Mouse (Mus musculus) MEL (cell line): Measurements from ENCODE around the gene Fgfr2.

Source experiments
- CTCF ChIP-seq, 3 experiments: IDR thresholded peaks in 2 of 3; conservative IDR thresholded peaks in 1 of 3; 2 replicates each; pipeline ENCODE4 v1.5.1; 2011 to 2012; ENCODE audit warnings: low read length in 3 of 3, low read depth in 2 of 3, mild to moderate bottlenecking in 2 of 3, improper control_type of control experiment in 1 of 3, inconsistent platforms in 1 of 3, mixed read lengths in 1 of 3, moderate library complexity in 1 of 3; ENCODE audit not compliant: control insufficient read depth in 1 of 3, insufficient read depth in 1 of 3, poor library complexity in 1 of 3, severe bottlenecking in 1 of 3
- E2F4 ChIP-seq: IDR thresholded peaks from 2 replicates; pipeline ENCODE4 v1.6.1; 2011; ENCODE audit warnings: low read depth, low read length, improper control_type of control experiment, borderline replicate concordance
- EP300 ChIP-seq, 2 experiments: IDR thresholded peaks; 2 replicates each; pipeline ENCODE4 v1.6.1; 2011; ENCODE audit warnings: improper control_type of control experiment in 2 of 2, low read length in 2 of 2, low read depth in 1 of 2, mild to moderate bottlenecking in 1 of 2
- GABPA ChIP-seq: IDR thresholded peaks from 2 replicates; pipeline ENCODE4 v1.6.1; 2012; ENCODE audit warnings: low read depth, mild to moderate bottlenecking, inconsistent platforms, low read length, improper control_type of control experiment, moderate library complexity
- GATA1 ChIP-seq: IDR thresholded peaks from 2 replicates; pipeline ENCODE4 v1.6.1; 2011; ENCODE audit warnings: low read depth, low read length, improper control_type of control experiment
- HCFC1 ChIP-seq: IDR thresholded peaks from 2 replicates; pipeline ENCODE4 v1.6.1; 2012; ENCODE audit warnings: low read depth, mild to moderate bottlenecking, inconsistent platforms, low read length, improper control_type of control experiment, moderate library complexity
- KAT2A ChIP-seq: conservative IDR thresholded peaks from 2 replicates; pipeline ENCODE4 v1.6.1; 2012; ENCODE audit warnings: low read depth, low read length, improper control_type of control experiment, inconsistent platforms
- MAX ChIP-seq: IDR thresholded peaks from 2 replicates; pipeline ENCODE4 v1.6.1; 2011; ENCODE audit warnings: low read length, improper control_type of control experiment
- MXI1 ChIP-seq: IDR thresholded peaks from 2 replicates; pipeline ENCODE4 v1.6.1; 2011; ENCODE audit warnings: mild to moderate bottlenecking, low read depth, low read length, improper control_type of control experiment
- MYC ChIP-seq: IDR thresholded peaks from 2 replicates; pipeline ENCODE4 v1.6.1; 2011; ENCODE audit warnings: low read depth, mild to moderate bottlenecking, low read length, improper control_type of control experiment, moderate library complexity
- POLR2A ChIP-seq, 2 experiments: IDR thresholded peaks; 2 replicates each; pipeline ENCODE4 v1.6.1; 2011 to 2012; ENCODE audit warnings: low read length in 2 of 2, mild to moderate bottlenecking in 2 of 2, control low read depth in 1 of 2, improper control_type of control experiment in 1 of 2, low read depth in 1 of 2, moderate library complexity in 1 of 2; ENCODE audit not compliant: control insufficient read depth in 1 of 2, insufficient read depth in 1 of 2, poor library complexity in 1 of 2
- TAL1 ChIP-seq: IDR thresholded peaks from 2 replicates; pipeline ENCODE4 v1.6.1; 2012; ENCODE audit warnings: mild to moderate bottlenecking, inconsistent platforms, low read length, moderate library complexity, mixed read lengths
- ZC3H11A ChIP-seq: IDR thresholded peaks from 2 replicates; pipeline ENCODE4 v1.6.1; 2012; ENCODE audit warnings: low read depth, mild to moderate bottlenecking, inconsistent platforms, low read length, improper control_type of control experiment
- ZKSCAN1 ChIP-seq: IDR thresholded peaks from 2 replicates; pipeline ENCODE4 v1.6.1; 2012; ENCODE audit warnings: low read depth, mild to moderate bottlenecking, inconsistent platforms, low read length, improper control_type of control experiment, moderate library complexity

- no peak for TF ChIP-seq CTCF (IDR thresholded peaks at IDR 0.05 in 2 of 3, conservative IDR thresholded peaks at IDR 0.05 in 1 of 3; ENCODE audit: control insufficient read depth in 1 of 3, insufficient read depth in 1 of 3, low read depth in 2 of 3, low read length in 3 of 3, poor library complexity in 1 of 3, severe bottlenecking in 1 of 3)
- no peak for TF ChIP-seq TAL1
- no peak for TF ChIP-seq MAX
- TF ChIP-seq MYC: no peak
- no peak for TF ChIP-seq GATA1
- TF ChIP-seq ZC3H11A: no peak
- no peak for TF ChIP-seq POLR2A (IDR thresholded peaks at IDR 0.05; ENCODE audit: control insufficient read depth in 1 of 2, insufficient read depth in 1 of 2, low read depth in 1 of 2, low read length in 2 of 2, poor library complexity in 1 of 2)
- TF ChIP-seq GABPA: no peak
- TF ChIP-seq EP300 (IDR thresholded peaks at IDR 0.05; ENCODE audit: low read depth in 1 of 2, low read length in 2 of 2): no peak
- no peak for TF ChIP-seq MXI1
- TF ChIP-seq HCFC1: no peak
- no peak for TF ChIP-seq E2F4
- TF ChIP-seq ZKSCAN1: no peak
- no peak for TF ChIP-seq KAT2A
These were observed 1244.3 kb downstream of the Fgfr2 start for GRCm38 (mm10) chr7:131878846-131879245.
